Mouse (Mus musculus) layer of hippocampus, postnatal 14 days (tissue): ENCODE data around the gene 4931428F04Rik. TPM values are rescaled to one million over a fixed set of nuclear protein-coding genes. Genes with fewer than 3 reads are reported as not detected.

Experiments
- DNase-seq, 2 experiments: peaks; one replicate each; pipeline ENCODE4 v3.0.0; 2021 to 2022; ENCODE audit warnings: low spot score in 2 of 2, mixed read lengths in 1 of 2
- long read RNA-seq, 2 experiments: library from polyadenylated mRNA; stranded (forward); transcript quantifications; one replicate each; pipeline ENCODE4 v2.0.0; 2021
- total RNA-seq, 2 experiments: library from RNA; stranded (reverse); gene quantifications; 2 replicates each; pipeline ENCODE4 v1.2.3; 2021

4931428F04Rik gene
- total RNA-seq = 10 to 100 TPM; 32.4 to 33.1 TPM
- long read RNA-seq, experiment 1, transcript 4931428F04Rik-201 (7 exons, 3,492 nt) = major isoform, 5 of 13 reads
- long read RNA-seq, experiment 1, partial matches to known transcripts = 0 of 13 reads
- long read RNA-seq, experiment 1, other reads (novel, unspliced or antisense) = 1 of 13 reads
- long read RNA-seq, experiment 2, transcript 4931428F04Rik-201 (7 exons, 3,492 nt) = major isoform, 6 of 16 reads
- long read RNA-seq, experiment 2, partial matches to known transcripts = 1 of 16 reads
- long read RNA-seq, experiment 2, other reads (novel, unspliced or antisense) = 4 of 16 reads

DNA sequence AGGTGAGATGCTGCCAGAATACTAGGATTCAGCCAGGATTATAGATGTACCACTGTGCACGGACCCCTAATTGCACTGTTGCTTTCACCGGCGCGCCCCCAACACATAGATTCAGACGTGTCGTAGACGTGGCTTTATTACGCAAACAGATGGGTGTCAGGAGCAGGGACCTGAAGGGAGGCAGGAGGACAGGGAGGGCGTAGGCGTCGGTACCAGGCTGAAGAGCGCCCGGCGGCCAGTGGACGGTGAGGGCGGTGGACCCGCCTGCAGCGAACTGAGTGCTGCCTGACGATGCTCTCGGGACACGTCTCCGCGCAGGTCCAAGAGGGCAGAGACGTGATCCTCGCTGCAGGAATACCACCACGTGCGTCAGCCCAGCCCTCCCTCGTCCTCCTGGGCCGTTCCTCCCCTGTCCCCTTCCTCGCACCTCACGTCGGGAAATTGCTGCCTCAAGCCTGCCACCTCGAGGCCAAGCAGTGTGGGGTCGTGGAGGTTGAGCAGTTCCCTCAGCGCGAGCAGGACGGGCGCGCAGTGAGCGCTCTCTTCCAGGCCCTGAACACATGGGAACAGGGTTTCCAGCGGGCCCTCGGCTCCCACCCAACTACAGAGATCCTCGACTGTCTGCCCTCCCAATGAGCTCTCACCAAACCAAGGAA, at the start of gene 4931428F04Rik:
Gene 4931428F04Rik (minus strand): TSS at position 60 of the 656 bp plus-strand sequence.
- DNase-seq = peak in 1 of 2 experiments; percentile 43

GRCm38 (mm10) chr8:105338992-105339391, 49.3 kb upstream of the 4931428F04Rik start:
- no peak for DNase-seq

GRCm38 (mm10) chr8:105336373-105337130, 46.9 kb upstream of the 4931428F04Rik start:
- DNase-seq = no peak

- DNase-seq = no peak
Observed at GRCm38 (mm10) chr8:105332523-105332922, 42.9 kb upstream of the 4931428F04Rik start.

- no peak for DNase-seq
Observed at GRCm38 (mm10) chr8:105331931-105332330, 42.3 kb upstream of the 4931428F04Rik start.

DNA sequence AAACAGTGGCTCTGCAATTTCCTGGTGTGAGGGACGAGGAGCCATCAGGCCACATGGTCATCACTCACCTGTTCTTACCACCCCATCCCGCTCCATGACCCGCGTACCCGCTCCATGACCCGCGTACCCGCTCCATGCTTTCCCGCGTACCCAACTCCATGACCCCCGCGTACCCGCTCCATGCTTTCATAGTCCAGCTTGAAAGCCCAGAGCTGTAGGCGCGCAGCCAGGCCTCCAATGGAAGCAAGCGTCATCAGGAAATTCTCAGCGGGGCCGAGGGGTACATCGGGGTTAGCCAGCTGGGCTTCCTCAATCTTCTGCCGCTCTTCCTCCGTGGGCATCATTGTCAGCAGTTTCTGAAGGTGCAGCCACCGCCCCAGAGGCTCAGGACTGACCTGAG, 41.8 kb upstream of the 4931428F04Rik start:
- DNase-seq = no peak

- DNase-seq = no peak
Observed at GRCm38 (mm10) chr8:105330325-105330724, 40.7 kb upstream of the 4931428F04Rik start.

DNA sequence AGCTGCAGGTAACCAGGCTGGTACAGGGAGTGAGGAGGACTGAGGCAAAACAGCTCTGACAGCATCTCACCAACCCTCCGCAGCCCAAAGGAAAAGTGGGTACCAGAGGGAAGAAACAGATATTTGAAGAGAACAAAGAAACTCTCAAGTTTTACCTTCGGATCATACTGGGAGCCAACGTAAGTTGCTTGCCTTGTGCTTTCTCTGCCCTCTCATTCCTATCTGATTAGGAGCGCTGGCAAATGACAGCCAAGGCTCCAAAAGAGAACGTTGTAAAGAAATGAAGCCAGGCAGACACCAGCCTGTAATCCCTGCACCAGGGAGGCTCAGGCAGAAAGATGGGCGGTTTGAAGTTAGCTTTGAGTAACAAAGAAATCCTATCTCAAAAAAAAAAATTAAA, 37.3 kb upstream of the 4931428F04Rik start:
- DNase-seq = no peak

- DNase-seq = peak; percentile 96 to 98
Observed at GRCm38 (mm10) chr8:105326141-105326672, 36.5 kb upstream of the 4931428F04Rik start, which contains the start of the genes Lrrc29 and Tmem208. Gene Lrrc29, minus strand, starts transcription at chr8:105326278. Gene Tmem208, plus strand, starts transcription at chr8:105326354.

GRCm38 (mm10) chr8:105325641-105326093, 36.0 kb upstream of the 4931428F04Rik start:
- DNase-seq = no peak

- no peak for DNase-seq
Observed at GRCm38 (mm10) chr8:105323183-105323582, 33.5 kb upstream of the 4931428F04Rik start.

GRCm38 (mm10) chr8:105318662-105319190, 29.1 kb upstream of the 4931428F04Rik start:
- no peak for DNase-seq

- DNase-seq = no peak
Observed at GRCm38 (mm10) chr8:105317941-105318340, 28.3 kb upstream of the 4931428F04Rik start.

- no peak for DNase-seq
Observed at GRCm38 (mm10) chr8:105315073-105315769, 25.6 kb upstream of the 4931428F04Rik start.

DNA sequence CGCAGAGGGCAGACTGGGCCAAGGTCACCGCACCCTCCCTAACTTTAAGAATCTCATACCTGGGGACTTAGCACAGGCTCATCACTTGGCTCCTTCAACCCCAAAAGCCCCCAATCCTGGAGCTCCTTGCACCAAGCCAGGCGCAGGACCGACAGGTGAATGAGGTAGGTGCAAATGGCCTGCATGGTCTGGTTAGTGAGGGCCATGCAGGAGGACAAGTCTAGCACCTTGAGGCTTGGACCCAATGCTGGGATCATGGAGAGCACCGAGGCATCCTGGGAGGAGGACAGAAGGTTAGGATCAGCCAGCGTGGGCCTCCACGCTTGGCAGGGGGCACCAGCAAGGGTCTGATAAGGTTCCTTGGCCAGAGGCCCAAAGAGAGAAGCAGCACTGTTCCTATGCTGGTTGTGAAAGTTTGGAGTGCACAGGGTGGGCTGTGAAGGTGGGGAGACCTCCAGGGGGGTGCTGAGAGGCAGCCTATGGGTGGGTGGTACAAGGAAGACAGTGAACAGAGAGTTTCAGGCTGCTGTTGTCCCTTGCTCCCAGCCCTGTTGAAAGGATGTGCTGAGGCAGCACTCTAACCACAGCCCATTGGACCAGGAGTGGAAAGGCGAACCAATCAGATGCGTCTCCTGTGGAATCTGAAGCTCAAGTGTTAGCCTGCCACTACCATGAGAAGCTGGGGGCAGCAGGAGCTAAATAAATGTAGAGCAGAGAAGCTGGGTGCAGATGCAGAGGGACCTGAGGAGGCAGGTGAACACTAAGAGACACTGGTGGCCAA, 24.1 kb upstream of the 4931428F04Rik start:
- no peak for DNase-seq

- DNase-seq = no peak
Observed at GRCm38 (mm10) chr8:105312891-105313481, 23.3 kb upstream of the 4931428F04Rik start.

DNA sequence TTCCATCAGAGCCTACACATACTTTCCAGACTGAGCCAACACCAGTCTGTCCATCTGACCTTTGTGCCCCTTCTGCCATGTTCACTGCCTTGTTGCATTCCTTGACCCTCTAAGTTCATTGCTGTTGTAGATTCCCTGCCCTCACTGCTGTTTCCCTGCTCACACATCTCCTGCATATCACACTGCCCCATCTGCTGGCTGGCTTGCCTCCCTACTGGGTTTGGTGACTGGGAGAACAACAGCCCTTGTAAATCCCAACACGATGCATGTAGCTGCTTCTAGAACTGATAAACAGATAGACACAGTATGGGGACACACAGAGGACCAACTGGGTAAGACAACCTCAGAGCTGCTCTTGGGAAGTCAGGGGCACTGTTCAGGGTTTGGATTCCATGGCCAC, 22.1 kb upstream of the 4931428F04Rik start:
- no peak for DNase-seq

- no peak for DNase-seq
Observed at GRCm38 (mm10) chr8:105310118-105310517, 20.5 kb upstream of the 4931428F04Rik start.

DNA sequence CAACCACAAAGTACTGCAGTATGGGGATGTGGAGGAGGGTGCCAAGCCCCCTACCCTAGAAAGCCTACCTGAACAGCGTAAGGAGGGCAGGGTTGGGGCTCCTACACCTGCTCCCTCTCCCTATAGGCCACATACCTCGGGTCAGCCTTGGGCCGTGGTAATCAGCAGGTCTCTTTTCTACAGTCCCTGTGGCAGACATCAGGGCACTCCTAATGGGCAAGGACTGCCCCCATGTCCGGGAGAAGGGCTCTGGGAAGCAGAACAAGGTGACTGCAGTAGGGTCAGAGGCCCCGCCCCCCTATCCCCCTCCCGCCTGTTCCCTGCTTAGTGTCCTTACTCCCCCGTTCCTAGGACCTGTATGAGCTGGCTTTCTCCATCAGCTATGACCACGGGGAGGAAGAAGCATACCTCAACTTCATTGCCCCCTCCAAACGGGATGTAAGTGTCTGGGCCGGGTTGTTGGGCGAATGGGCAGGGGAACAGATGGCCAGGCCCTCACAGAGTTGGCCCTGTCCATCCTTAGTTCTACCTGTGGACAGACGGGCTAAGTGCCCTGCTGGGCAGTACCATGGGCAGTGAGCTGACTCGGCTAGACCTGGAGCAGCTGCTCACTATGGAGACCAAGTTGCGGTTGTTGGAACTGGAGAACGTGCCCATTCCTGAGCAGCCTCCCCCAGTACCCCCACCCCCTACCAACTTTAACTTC, 19.6 kb upstream of the 4931428F04Rik start:
- no peak for DNase-seq
